Mouse (Mus musculus) lung, embryonic 16.5 days (tissue): ENCODE results near the gene 4930402K13Rik. TPM values are rescaled to one million over a fixed set of nuclear protein-coding genes. Genes with fewer than 3 reads are reported as not detected.
"Not testable (repeated sequence)": the region's sequence is repeated elsewhere in the genome, so short reads cannot be mapped to it uniquely, and the experiment has no call there.

Experiments
- ATAC-seq: fragments of 200-750 bp; cut with Nextera tagmentation; 2 replicates; pipeline ENCODE4 v1.8.0; 2017; ENCODE audit warnings: low read depth, mild to moderate bottlenecking, moderate library complexity
- H3K27ac ChIP-seq: fragments of 300-500 bp; sonication (generic); 2 replicates; pipeline ENCODE4 v1.5.1; 2014; ENCODE audit warnings: mild to moderate bottlenecking, control low read depth, low read length
- H3K27me3 ChIP-seq: fragments of 300-500 bp; sonication (generic); 2 replicates; pipeline ENCODE4 v1.6.1; 2014; ENCODE audit warnings: low read depth, low read length, mixed read lengths; ENCODE audit not compliant: control insufficient read depth, insufficient read depth
- H3K36me3 ChIP-seq: fragments of 300-500 bp; sonication (generic); 2 replicates; pipeline ENCODE4 v1.6.1; 2014; ENCODE audit warnings: low read length; ENCODE audit not compliant: control insufficient read depth, insufficient read depth
- H3K4me1 ChIP-seq: fragments of 300-500 bp; sonication (generic); replicated peaks from 2 replicates; pipeline ENCODE4 v1.6.1; 2014; ENCODE audit warnings: low read length, mixed read lengths; ENCODE audit not compliant: control insufficient read depth, insufficient read depth
- H3K4me2 ChIP-seq: fragments of 300-500 bp; sonication (generic); 2 replicates; pipeline ENCODE4 v1.6.1; 2014; ENCODE audit warnings: low read depth, low read length, control low read depth
- H3K4me3 ChIP-seq: fragments of 300-500 bp; sonication (generic); 2 replicates; pipeline ENCODE4 v1.5.1; 2014; ENCODE audit warnings: mild to moderate bottlenecking, low read length, control low read depth
- H3K9ac ChIP-seq: fragments of 300-500 bp; sonication (generic); 2 replicates; pipeline ENCODE4 v1.6.1; 2014; ENCODE audit warnings: low read length, control low read depth
- H3K9me3 ChIP-seq: fragments of 300-500 bp; sonication (generic); 2 replicates; pipeline ENCODE4 v1.6.1; 2016; ENCODE audit warnings: low read length; ENCODE audit not compliant: control insufficient read depth
- WGBS: fragments of 180-500 bp; shearing (Covaris S2); extraction: QIAGEN DNeasy Blood & Tissue Kit; methylation state at CpG from one replicate; pipeline ENCODE4 v1.1.7; 2014; 5-methylcytosine and 5-hydroxymethylcytosine counted together
- polyA plus RNA-seq: library from polyadenylated mRNA; unstranded; fragments of >200 nt; fragmentation: Nextera tagmentation; extraction: Ambion mirVana; gene quantifications from 2 replicates; pipeline ENCODE4 v1.2.1, GENCODE M21; 2015

4930402K13Rik gene
- not detected in 2 replicates for polyA plus RNA-seq

- no peaks in the 10 kb centered on the region for H3K36me3 ChIP-seq
- WGBS = 89% methylated on average over 6 of the region's 6 CpGs
- H3K27me3 ChIP-seq = no peaks in the 10 kb centered on the region
- no peak for ATAC-seq
- no peak within 1 kb of the TSS for H3K4me3 ChIP-seq
- H3K27ac ChIP-seq = no peak within 1 kb of the TSS
- H3K9ac ChIP-seq = no peak within 1 kb of the TSS
- no peak within 1 kb of the TSS for H3K4me2 ChIP-seq
- no peaks in the 10 kb centered on the region for H3K4me1 ChIP-seq
- no peaks in the 10 kb centered on the region for H3K9me3 ChIP-seq
Measured at GRCm38 (mm10) chrX:9104262-9104661, at the start of gene 4930402K13Rik. 4930402K13Rik (plus strand) TSS chrX:9104562.

GRCm38 (mm10) chrX:9060952-9061351 lies 43.4 kb upstream of the 4930402K13Rik start:
- ATAC-seq, H3K9ac ChIP-seq, H3K9me3 ChIP-seq, H3K27me3 ChIP-seq, H3K4me1 ChIP-seq, H3K27ac ChIP-seq, H3K36me3 ChIP-seq, H3K4me2 ChIP-seq, H3K4me3 ChIP-seq: not testable (repeated sequence)
- WGBS = 10% methylated on average over 6 of the region's 9 CpGs

GRCm38 (mm10) chrX:9062101-9062500 lies 42.3 kb upstream of the 4930402K13Rik start:
- H3K4me3 ChIP-seq = no peak overlapping the region

GRCm38 (mm10) chrX:9062715-9063114 lies 41.6 kb upstream of the 4930402K13Rik start, which contains the start of gene Fthl17f:
Fthl17f (plus strand) TSS chrX:9063015.
- not testable (repeated sequence) for H3K4me3 ChIP-seq, H3K9ac ChIP-seq, H3K4me2 ChIP-seq, ATAC-seq, H3K9me3 ChIP-seq, H3K36me3 ChIP-seq, H3K27ac ChIP-seq, H3K27me3 ChIP-seq, H3K4me1 ChIP-seq
- WGBS = 89% methylated on average over 11 of the region's 11 CpGs

More at GRCm38 (mm10) chrX:9062101-9062500, 42.3 kb upstream of the 4930402K13Rik start:
- no peaks in the 10 kb centered on the region for H3K27me3 ChIP-seq
- no peaks in the 10 kb centered on the region for H3K9me3 ChIP-seq
- no peaks in the 10 kb centered on the region for H3K4me1 ChIP-seq
- WGBS = 86% methylated on average over 4 of the region's 4 CpGs
- H3K27ac ChIP-seq = no peak overlapping the region
- H3K36me3 ChIP-seq = no peaks in the 10 kb centered on the region
- no peak overlapping the region for H3K9ac ChIP-seq
- H3K4me2 ChIP-seq = no peak overlapping the region
- no peak for ATAC-seq

- WGBS = 4% methylated on average over 6 of the region's 10 CpGs
- not testable (repeated sequence) for H3K36me3 ChIP-seq, H3K27ac ChIP-seq, H3K9ac ChIP-seq, H3K4me1 ChIP-seq, H3K9me3 ChIP-seq, H3K4me3 ChIP-seq, H3K4me2 ChIP-seq, ATAC-seq, H3K27me3 ChIP-seq
Measured at GRCm38 (mm10) chrX:9077699-9078098, 26.7 kb upstream of the 4930402K13Rik start.

- H3K4me1 ChIP-seq, H3K4me3 ChIP-seq, H3K27me3 ChIP-seq: not testable (repeated sequence)
Measured at GRCm38 (mm10) chrX:9095066-9095465, 9.3 kb upstream of the 4930402K13Rik start.

GRCm38 (mm10) chrX:9110381-9110780 lies 6.0 kb downstream of the 4930402K13Rik start:
- no peaks in the 10 kb centered on the region for H3K36me3 ChIP-seq
- H3K4me2 ChIP-seq = no peak overlapping the region
- ATAC-seq = no peak
- H3K4me3 ChIP-seq = no peak overlapping the region
- H3K4me1 ChIP-seq = no peaks in the 10 kb centered on the region
- no peak overlapping the region for H3K9ac ChIP-seq
- no peaks in the 10 kb centered on the region for H3K9me3 ChIP-seq
- WGBS = 51% methylated on average over 2 of the region's 2 CpGs
- H3K27me3 ChIP-seq = no peaks in the 10 kb centered on the region
- no peak overlapping the region for H3K27ac ChIP-seq

More at GRCm38 (mm10) chrX:9095066-9095465, 9.3 kb upstream of the 4930402K13Rik start:
- H3K36me3 ChIP-seq, H3K4me2 ChIP-seq, ATAC-seq, H3K9me3 ChIP-seq, H3K27ac ChIP-seq, H3K9ac ChIP-seq: not testable (repeated sequence)

GRCm38 (mm10) chrX:9124928-9125327 lies 20.6 kb downstream of the 4930402K13Rik start:
- ATAC-seq = no peak
- H3K4me2 ChIP-seq = no peak overlapping the region
- no peaks in the 10 kb centered on the region for H3K27me3 ChIP-seq
- WGBS = 61% methylated on average over 4 of the region's 4 CpGs
- no peaks in the 10 kb centered on the region for H3K36me3 ChIP-seq
- H3K9ac ChIP-seq = no peak overlapping the region
- H3K9me3 ChIP-seq = no peaks in the 10 kb centered on the region
- H3K27ac ChIP-seq = no peak overlapping the region
- H3K4me1 ChIP-seq = no peaks in the 10 kb centered on the region
- no peak overlapping the region for H3K4me3 ChIP-seq

GRCm38 (mm10) chrX:9128317-9128831 lies 24.0 kb downstream of the 4930402K13Rik start:
- Histone ChIP-seq H3K4me2 (no peak overlapping the region), H3K4me1 (no peaks in the 10 kb centered on the region), H3K9ac (no peak overlapping the region), H3K27ac (no peak overlapping the region), H3K27me3 (no peaks in the 10 kb centered on the region), H3K9me3 (no peaks in the 10 kb centered on the region), H3K4me3 (no peak overlapping the region), H3K36me3 (no peaks in the 10 kb centered on the region)
- no peak for ATAC-seq
- 32% methylated on average over 7 of the region's 7 CpGs for WGBS
